Mouse (Mus musculus) C2C12 (cell line): ENCODE measurements around the gene Ccdc18.

Source experiments
- CEBPB ChIP-seq: IDR thresholded peaks from one replicate; pipeline ENCODE4 v1.6.1; 2011; ENCODE audit warnings: low read depth, mild to moderate bottlenecking, control low read depth, moderate library complexity
- CTCF ChIP-seq: IDR thresholded peaks from one replicate; pipeline ENCODE4 v1.5.1; 2011; ENCODE audit not compliant: control insufficient read depth, insufficient read depth, insufficient read length
- MAX ChIP-seq: IDR thresholded peaks from one replicate; pipeline ENCODE4 v1.6.1; 2011; ENCODE audit warnings: mild to moderate bottlenecking, control low read depth
- MYOD1 ChIP-seq: IDR thresholded peaks from one replicate; pipeline ENCODE4 v1.6.1; 2011; ENCODE audit warnings: low read depth; ENCODE audit not compliant: control insufficient read depth, insufficient read length
- MYOG ChIP-seq: IDR thresholded peaks from one replicate; pipeline ENCODE4 v1.6.1; 2011; ENCODE audit not compliant: control insufficient read depth, insufficient read length; ENCODE audit errors: extremely low read depth
- USF1 ChIP-seq: IDR thresholded peaks from one replicate; pipeline ENCODE4 v1.6.1; 2011; ENCODE audit warnings: low read depth, mild to moderate bottlenecking, control low read depth, moderate library complexity

GRCm38 (mm10) chr5:108211512-108211911 lies 78.8 kb downstream of the Ccdc18 start:
- TF ChIP-seq CTCF, result no peak
- TF ChIP-seq USF1, result no peak
- TF ChIP-seq MAX, result no peak
- TF ChIP-seq MYOG, result no peak
- TF ChIP-seq MYOD1, result no peak
- TF ChIP-seq CEBPB, result no peak
